Mouse (Mus musculus) myocyte (in vitro differentiated cells): ENCODE results near the gene Krt1.

Source experiments
- E2F4 ChIP-seq: IDR thresholded peaks from one replicate; pipeline ENCODE4 v1.6.1; 2011; ENCODE audit warnings: mild to moderate bottlenecking, control low read depth, moderate library complexity; ENCODE audit not compliant: insufficient read depth
- MYOD1 ChIP-seq, 3 experiments: IDR thresholded peaks; one replicate each; pipeline ENCODE4 v1.6.1; 2011; ENCODE audit warnings: control low read depth in 2 of 3, low read depth in 2 of 3, mild to moderate bottlenecking in 2 of 3, moderate library complexity in 1 of 3; ENCODE audit not compliant: insufficient read length in 2 of 3, control insufficient read depth in 1 of 3
- POLR2A ChIP-seq: IDR thresholded peaks from one replicate; pipeline ENCODE4 v1.6.1; 2011; ENCODE audit warnings: low read depth, mild to moderate bottlenecking, control low read depth, moderate library complexity; ENCODE audit not compliant: insufficient read length
- REST ChIP-seq: IDR thresholded peaks from one replicate; pipeline ENCODE4 v1.6.1; 2011; ENCODE audit warnings: mild to moderate bottlenecking, control low read depth, moderate library complexity; ENCODE audit not compliant: insufficient read depth, insufficient read length
- TCF12 ChIP-seq: IDR thresholded peaks from one replicate; pipeline ENCODE4 v1.6.1; 2011; ENCODE audit warnings: mild to moderate bottlenecking, control low read depth; ENCODE audit not compliant: poor library complexity, insufficient read depth, severe bottlenecking
- USF1 ChIP-seq: IDR thresholded peaks from one replicate; pipeline ENCODE4 v1.6.1; 2011; ENCODE audit warnings: low read depth, mild to moderate bottlenecking, control low read depth, moderate library complexity

DNA sequence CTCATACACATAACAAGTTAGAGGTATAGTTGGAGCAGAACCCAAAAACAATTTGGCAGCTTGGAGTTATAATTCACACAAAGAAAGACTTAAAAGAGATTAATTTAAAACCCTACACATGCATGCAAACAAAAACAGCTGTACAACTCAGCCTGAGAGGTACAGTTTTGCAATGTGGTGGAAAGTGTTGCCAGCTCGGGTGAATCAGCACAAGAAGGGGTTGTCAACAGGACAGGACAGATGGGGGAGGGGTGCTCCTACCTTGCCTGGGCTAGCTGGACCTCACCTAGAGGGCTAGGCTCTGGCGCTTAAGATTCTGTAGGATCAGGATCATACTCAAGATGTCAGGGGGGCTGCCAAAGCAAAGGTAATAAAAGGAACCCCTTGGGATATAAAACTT, 27.4 kb upstream of the Krt1 start:
- TF ChIP-seq POLR2A = no peak
- no peak for TF ChIP-seq E2F4
- TF ChIP-seq TCF12 = no peak
- no peak for TF ChIP-seq REST
- TF ChIP-seq USF1 = no peak
- no peak for TF ChIP-seq MYOD1 (IDR thresholded peaks at IDR 0.05; ENCODE audit: control insufficient read depth in 1 of 3, insufficient read length in 2 of 3, low read depth in 2 of 3)
